Mouse (Mus musculus) liver, adult 2 months (tissue): ENCODE data around the gene Haghl. TPM values are rescaled to one million over a fixed set of nuclear protein-coding genes. Genes with fewer than 3 reads are reported as not detected.

Experiments used
- DNase-seq: peaks from one replicate; pipeline ENCODE4 v3.0.0-alpha.2; 2011; ENCODE audit warnings: low read depth, low spot score; ENCODE audit errors: extremely low read depth
- H3K27ac ChIP-seq: fragments of 200-500 bp; replicated peaks from 2 replicates; pipeline ENCODE4 v1.5.1; 2012; ENCODE audit warnings: low read depth, mild to moderate bottlenecking, control low read depth, inconsistent platforms, low read length; ENCODE audit not compliant: insufficient read depth
- H3K27me3 ChIP-seq: fragments of 200-500 bp; 2 replicates; pipeline ENCODE4 v1.6.1; 2012; ENCODE audit warnings: mild to moderate bottlenecking, moderate library complexity, low read length, inconsistent platforms; ENCODE audit not compliant: control insufficient read depth, insufficient read depth
- H3K36me3 ChIP-seq: fragments of 200-500 bp; 2 replicates; pipeline ENCODE4 v1.6.1; 2012; ENCODE audit warnings: low read length, inconsistent platforms; ENCODE audit not compliant: control insufficient read depth, insufficient read depth
- H3K4me1 ChIP-seq: fragments of 200-500 bp; 2 replicates; pipeline ENCODE4 v1.6.1; 2011; ENCODE audit warnings: low read length; ENCODE audit not compliant: control insufficient read depth, insufficient read depth
- H3K4me3 ChIP-seq: fragments of 200-500 bp; 2 replicates; pipeline ENCODE4 v1.5.1; 2011; ENCODE audit warnings: low read depth, mild to moderate bottlenecking, control low read depth, low read length, moderate library complexity; ENCODE audit not compliant: insufficient read depth
- H3K79me2 ChIP-seq: fragments of 200-500 bp; 2 replicates; pipeline ENCODE4 v1.6.1; 2012; ENCODE audit warnings: inconsistent platforms, mild to moderate bottlenecking, low read length, moderate library complexity; ENCODE audit not compliant: control insufficient read depth, insufficient read depth
- H3K9ac ChIP-seq: fragments of 200-500 bp; 2 replicates; pipeline ENCODE4 v1.6.1; 2012; ENCODE audit warnings: low read depth, mild to moderate bottlenecking, control low read depth, inconsistent platforms, low read length
- CTCF ChIP-seq: fragments of 200-500 bp; IDR thresholded peaks from 2 replicates; pipeline ENCODE4 v1.5.1; 2011; ENCODE audit warnings: low read depth, low read length, control low read depth
- POLR2A ChIP-seq: fragments of 200-500 bp; IDR thresholded peaks from 2 replicates; pipeline ENCODE4 v1.6.1; 2011; ENCODE audit warnings: low read length, control low read depth; ENCODE audit not compliant: insufficient read depth; ENCODE audit errors: extremely low read depth
- WGBS: fragments of 180-500 bp; shearing (Covaris S2); methylation state at CpG from one replicate; pipeline ENCODE4 v1.1.7; 2018; 5-methylcytosine and 5-hydroxymethylcytosine counted together
- polyA plus RNA-seq: library from polyadenylated mRNA; depleted of rRNA; stranded (reverse); fragments of >200 nt; gene quantifications from 2 replicates; pipeline ENCODE4 v1.2.3, GENCODE M21; 2012
- total RNA-seq: library from RNA; depleted of rRNA; stranded (reverse); fragments of >200 nt; gene quantifications from 2 replicates; pipeline ENCODE4 v1.2.3, GENCODE M21; 2014

Haghl gene
- total and polyA plus RNA-seq, 2 experiments, result 6.0 to 14.1 TPM

GRCm38 (mm10) chr17:25828223-25828594, 42.7 kb upstream of the Haghl start:
- no peak overlapping the region for H3K27ac ChIP-seq
- peaks cover 31% of the 10 kb centered on the region for H3K4me1 ChIP-seq
- WGBS, result 90% methylated on average over 8 of the region's 8 CpGs
- no peak for DNase-seq
- H3K27me3 ChIP-seq, result no peaks in the 10 kb centered on the region
- no peak overlapping the region for H3K9ac ChIP-seq
- H3K36me3 ChIP-seq, result 0 out of 2 replicates have a peak, but pooled peaks cover 4% of the 10 kb centered on the region
- peaks cover 25% of the 10 kb centered on the region for H3K79me2 ChIP-seq
- TF ChIP-seq CTCF (no peak), POLR2A (no peak)
- H3K4me3 ChIP-seq, result no peak overlapping the region

DNA sequence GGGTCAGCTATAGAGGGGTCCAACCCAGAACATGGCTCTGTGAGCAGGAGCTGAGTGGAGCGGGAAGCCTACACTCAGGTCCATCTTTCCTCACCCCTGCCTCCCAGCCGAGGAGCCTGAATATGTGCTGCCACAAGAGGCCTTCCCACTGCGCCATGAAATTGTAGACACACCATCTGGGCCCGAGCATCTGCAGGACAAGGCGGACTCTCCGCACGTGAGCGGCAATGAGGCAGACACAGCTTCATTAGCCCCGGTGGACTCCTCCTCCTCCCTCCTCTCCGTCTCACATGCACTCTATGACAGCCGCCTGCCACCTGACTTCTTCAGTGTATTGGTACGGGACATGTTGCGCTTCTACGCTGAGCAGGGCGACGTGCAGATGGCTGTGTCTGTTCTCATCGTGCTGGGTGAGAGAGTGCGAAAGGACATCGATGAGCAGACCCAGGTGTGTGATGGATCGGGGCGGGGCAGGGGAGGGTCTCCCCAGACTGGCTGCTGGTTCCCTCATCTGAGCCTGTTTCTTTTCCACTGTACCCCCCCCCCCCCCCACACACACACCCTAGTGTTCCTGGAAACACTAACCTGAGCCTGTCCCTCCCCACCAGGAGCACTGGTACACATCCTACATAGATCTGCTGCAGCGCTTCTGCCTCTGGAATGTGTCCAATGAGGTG, 42.2 kb upstream of the Haghl start:
- DNase-seq, result no peak
- Histone ChIP-seq H3K79me2 (peaks cover 25% of the 10 kb centered on the region), H3K27me3 (no peaks in the 10 kb centered on the region), H3K4me1 (peaks cover 31% of the 10 kb centered on the region), H3K36me3 (0 out of 2 replicates have a peak, but pooled peaks cover 4% of the 10 kb centered on the region), H3K27ac (no peak overlapping the region), H3K9ac (no peak overlapping the region), H3K4me3 (no peak overlapping the region)
- WGBS, result 94% methylated on average over 22 of the region's 22 CpGs
- no peak for TF ChIP-seq CTCF
- no peak for TF ChIP-seq POLR2A

- WGBS, result 96% methylated on average over 13 of the region's 13 CpGs
These were observed 41.5 kb upstream of the Haghl start for GRCm38 (mm10) chr17:25827011-25827410.

GRCm38 (mm10) chr17:25825984-25826570, 40.6 kb upstream of the Haghl start:
- Histone ChIP-seq H3K79me2 (peaks cover 17% of the 10 kb centered on the region), H3K4me3 (no peak overlapping the region), H3K27ac (no peak overlapping the region), H3K4me1 (peaks cover 22% of the 10 kb centered on the region), H3K9ac (no peak overlapping the region), H3K36me3 (0 out of 2 replicates have a peak, but pooled peaks cover 4% of the 10 kb centered on the region), H3K27me3 (no peaks in the 10 kb centered on the region)
- no peak for DNase-seq
- TF ChIP-seq CTCF (no peak), POLR2A (no peak)
- WGBS, result 97% methylated on average over 27 of the region's 27 CpGs

More at GRCm38 (mm10) chr17:25827011-25827410, 41.5 kb upstream of the Haghl start:
- Histone ChIP-seq H3K4me3 (no peak overlapping the region), H3K36me3 (0 out of 2 replicates have a peak, but pooled peaks cover 4% of the 10 kb centered on the region), H3K9ac (no peak overlapping the region), H3K27ac (no peak overlapping the region), H3K27me3 (no peaks in the 10 kb centered on the region), H3K4me1 (peaks cover 31% of the 10 kb centered on the region), H3K79me2 (peaks cover 25% of the 10 kb centered on the region)
- DNase-seq, result no peak
- no peak for TF ChIP-seq POLR2A
- no peak for TF ChIP-seq CTCF

DNA sequence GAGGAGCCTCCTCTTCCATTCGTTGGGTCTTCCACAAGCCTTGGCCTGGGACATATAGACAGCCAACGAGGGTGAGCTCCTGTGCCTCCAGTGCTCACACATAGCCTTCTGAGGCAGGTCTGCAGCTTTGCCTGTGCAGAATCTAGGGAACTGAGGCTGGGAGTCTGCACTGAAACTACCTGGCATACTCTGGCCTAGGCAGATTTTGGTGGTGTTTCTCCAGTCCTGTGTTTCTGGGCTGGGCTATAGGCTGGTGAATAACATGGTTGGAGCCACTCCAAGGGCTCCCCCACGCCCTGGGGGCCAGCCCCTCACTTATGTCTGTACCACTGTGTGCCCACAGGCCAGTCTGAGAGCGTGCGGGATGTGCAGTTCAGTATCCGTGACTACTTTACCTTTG, 39.8 kb upstream of the Haghl start:
- peaks cover 11% of the 10 kb centered on the region for H3K79me2 ChIP-seq
- no peak overlapping the region for H3K4me3 ChIP-seq
- TF ChIP-seq CTCF, result no peak
- TF ChIP-seq POLR2A, result no peak
- H3K27me3 ChIP-seq, result no peaks in the 10 kb centered on the region
- 91% methylated on average over 6 of the region's 6 CpGs for WGBS
- H3K9ac ChIP-seq, result no peak overlapping the region
- H3K27ac ChIP-seq, result no peak overlapping the region
- DNase-seq, result no peak
- H3K36me3 ChIP-seq, result 0 out of 2 replicates have a peak, but pooled peaks cover 2% of the 10 kb centered on the region
- H3K4me1 ChIP-seq, result peaks cover 16% of the 10 kb centered on the region
